Mouse (Mus musculus): ENCODE data around the gene Olfr1143. TPM values are rescaled to one million over a fixed set of nuclear protein-coding genes. Genes with fewer than 3 reads are reported as not detected.

Olfr1143 gene
- polyA plus RNA-seq (2015; fragmentation: Nextera tagmentation; extraction: Ambion mirVana), result not detected in 2 replicates

GRCm38 (mm10) chr2:87800292-87800691, at the start of gene Olfr1143:
Gene Olfr1143 (plus strand): TSS chr2:87800592.

GRCm38 (mm10) chr2:87753891-87754290, 46.5 kb upstream of the Olfr1143 start, which contains the start of gene Olfr1141:
Gene Olfr1141 (minus strand): TSS chr2:87753991.

GRCm38 (mm10) chr2:87779183-87779582, 21.2 kb upstream of the Olfr1143 start, which contains the start of gene Olfr152:
Gene Olfr152 (plus strand): TSS chr2:87779483.

GRCm38 (mm10) chr2:87809522-87809921, 9.1 kb downstream of the Olfr1143 start, which contains the start of gene Olfr1145:
Gene Olfr1145 (plus strand): TSS chr2:87809822.

GRCm38 (mm10) chr2:87830233-87830632, 29.8 kb downstream of the Olfr1143 start, which contains the start of gene Olfr1148:
Gene Olfr1148 (plus strand): TSS chr2:87830533.

GRCm38 (mm10) chr2:87843693-87844092, 43.3 kb downstream of the Olfr1143 start, which contains the start of gene Olfr1150-ps1:
Gene Olfr1150-ps1 (plus strand): TSS chr2:87843993.

Other genes with a start within 250 kb of the Olfr1143 start
- gene Olfr1129, start 226.7 kb upstream of the Olfr1143 start, polyA plus RNA-seq (2015; fragmentation: Nextera tagmentation; extraction: Ambion mirVana), result not detected in 2 replicates
- gene Olfr1130, start 194.4 kb upstream of the Olfr1143 start, polyA plus RNA-seq (2015; fragmentation: Nextera tagmentation; extraction: Ambion mirVana), result not detected in 2 replicates
- not detected in 2 replicates for gene Olfr1131, start 173.5 kb upstream of the Olfr1143 start, polyA plus RNA-seq (2015; fragmentation: Nextera tagmentation; extraction: Ambion mirVana)
- not detected in 2 replicates for gene Olfr1132, start 163.1 kb upstream of the Olfr1143 start, polyA plus RNA-seq (2015; fragmentation: Nextera tagmentation; extraction: Ambion mirVana)
- not detected in 2 replicates for gene Olfr1133, start 153.2 kb upstream of the Olfr1143 start, polyA plus RNA-seq (2015; fragmentation: Nextera tagmentation; extraction: Ambion mirVana)
- not detected in 2 replicates for gene Olfr1134, start 142.1 kb upstream of the Olfr1143 start, polyA plus RNA-seq (2015; fragmentation: Nextera tagmentation; extraction: Ambion mirVana)
- gene Olfr1135, start 126.9 kb upstream of the Olfr1143 start, polyA plus RNA-seq (2015; fragmentation: Nextera tagmentation; extraction: Ambion mirVana), result not detected in 2 replicates
- not detected in 2 replicates for gene Olfr1136, start 106.6 kb upstream of the Olfr1143 start, polyA plus RNA-seq (2015; fragmentation: Nextera tagmentation; extraction: Ambion mirVana)
- not detected in 2 replicates for gene Olfr1137, start 87.4 kb upstream of the Olfr1143 start, polyA plus RNA-seq (2015; fragmentation: Nextera tagmentation; extraction: Ambion mirVana)
- not detected in 2 replicates for gene Olfr1138, start 60.6 kb upstream of the Olfr1143 start, polyA plus RNA-seq (2015; fragmentation: Nextera tagmentation; extraction: Ambion mirVana)
- not detected in 2 replicates for gene Olfr1140, start 56.8 kb upstream of the Olfr1143 start, polyA plus RNA-seq (2015; fragmentation: Nextera tagmentation; extraction: Ambion mirVana)
- gene Olfr1141, start 46.6 kb upstream of the Olfr1143 start, polyA plus RNA-seq (2015; fragmentation: Nextera tagmentation; extraction: Ambion mirVana), result not detected in 2 replicates
- not detected in 2 replicates for gene Olfr152, start 21.1 kb upstream of the Olfr1143 start, polyA plus RNA-seq (2015; fragmentation: Nextera tagmentation; extraction: Ambion mirVana)
- not detected in 2 replicates for gene Olfr1145, start 9.2 kb downstream of the Olfr1143 start, polyA plus RNA-seq (2015; fragmentation: Nextera tagmentation; extraction: Ambion mirVana)
- not detected in 2 replicates for gene Olfr1148, start 29.9 kb downstream of the Olfr1143 start, polyA plus RNA-seq (2015; fragmentation: Nextera tagmentation; extraction: Ambion mirVana)
- gene Olfr1150-ps1, start 43.4 kb downstream of the Olfr1143 start, polyA plus RNA-seq (2015; fragmentation: Nextera tagmentation; extraction: Ambion mirVana), result not detected in 2 replicates
- not detected in 2 replicates for gene Olfr1151, start 55.3 kb downstream of the Olfr1143 start, polyA plus RNA-seq (2015; fragmentation: Nextera tagmentation; extraction: Ambion mirVana)
- gene Olfr1152, start 65.9 kb downstream of the Olfr1143 start, polyA plus RNA-seq (2015; fragmentation: Nextera tagmentation; extraction: Ambion mirVana), result not detected in 2 replicates
- gene Olfr1153, start 94.4 kb downstream of the Olfr1143 start, polyA plus RNA-seq (2015; fragmentation: Nextera tagmentation; extraction: Ambion mirVana), result not detected in 2 replicates
- gene Olfr1154, start 104.6 kb downstream of the Olfr1143 start, polyA plus RNA-seq (2015; fragmentation: Nextera tagmentation; extraction: Ambion mirVana), result not detected in 2 replicates
- not detected in 2 replicates for gene Olfr1155, start 144.5 kb downstream of the Olfr1143 start, polyA plus RNA-seq (2015; fragmentation: Nextera tagmentation; extraction: Ambion mirVana)
- not detected in 2 replicates for gene Olfr1156, start 152.5 kb downstream of the Olfr1143 start, polyA plus RNA-seq (2015; fragmentation: Nextera tagmentation; extraction: Ambion mirVana)
- not detected in 2 replicates for gene Olfr1157, start 167.7 kb downstream of the Olfr1143 start, polyA plus RNA-seq (2015; fragmentation: Nextera tagmentation; extraction: Ambion mirVana)
- not detected in 2 replicates for gene Olfr74, start 174.1 kb downstream of the Olfr1143 start, polyA plus RNA-seq (2015; fragmentation: Nextera tagmentation; extraction: Ambion mirVana)
- gene Olfr1158, start 189.5 kb downstream of the Olfr1143 start, polyA plus RNA-seq (2015; fragmentation: Nextera tagmentation; extraction: Ambion mirVana), result not detected in 2 replicates
- not detected in 2 replicates for gene Olfr1160, start 207.7 kb downstream of the Olfr1143 start, polyA plus RNA-seq (2015; fragmentation: Nextera tagmentation; extraction: Ambion mirVana)
- not detected in 2 replicates for gene Olfr1161, start 222.2 kb downstream of the Olfr1143 start, polyA plus RNA-seq (2015; fragmentation: Nextera tagmentation; extraction: Ambion mirVana)
- gene Olfr73, start 237.1 kb downstream of the Olfr1143 start, polyA plus RNA-seq (2015; fragmentation: Nextera tagmentation; extraction: Ambion mirVana), result not detected in 2 replicates